Mouse (Mus musculus): ENCODE measurements around the gene Pla2g15. TPM values are rescaled to one million over a fixed set of nuclear protein-coding genes. Genes with fewer than 3 reads are reported as not detected.

Pla2g15 gene
- polyA plus RNA-seq, 1 experiment from 2014 or later: 15.8 TPM

Other genes starting within 250 kb of the Pla2g15 start
- gene Pskh1, start 250.0 kb upstream of the Pla2g15 start, polyA plus RNA-seq (2016; fragmentation: Nextera tagmentation; extraction: Ambion mirVana): 18.0 and 18.3 TPM in 2 replicates
- 2.4 and 3.0 TPM in 2 replicates for gene Ctrl, start 216.5 kb upstream of the Pla2g15 start, polyA plus RNA-seq (2016; fragmentation: Nextera tagmentation; extraction: Ambion mirVana)
- 18.9 and 22.8 TPM in 2 replicates for gene Psmb10, start 212.0 kb upstream of the Pla2g15 start, polyA plus RNA-seq (2016; fragmentation: Nextera tagmentation; extraction: Ambion mirVana)
- gene Lcat, start 207.0 kb upstream of the Pla2g15 start, polyA plus RNA-seq (2016; fragmentation: Nextera tagmentation; extraction: Ambion mirVana): 0.54 and 0.56 TPM in 2 replicates
- gene Slc12a4, start 184.3 kb upstream of the Pla2g15 start, polyA plus RNA-seq (2016; fragmentation: Nextera tagmentation; extraction: Ambion mirVana): 12.0 and 13.0 TPM in 2 replicates
- gene Dpep3, start 171.0 kb upstream of the Pla2g15 start, polyA plus RNA-seq (2016; fragmentation: Nextera tagmentation; extraction: Ambion mirVana): not detected in 2 replicates
- 15.4 and 18.4 TPM in 2 replicates for gene Dus2, start 159.1 kb upstream of the Pla2g15 start, polyA plus RNA-seq (2016; fragmentation: Nextera tagmentation; extraction: Ambion mirVana)
- gene Dpep2nb, start 144.4 kb upstream of the Pla2g15 start, polyA plus RNA-seq (2016; fragmentation: Nextera tagmentation; extraction: Ambion mirVana): not detected in 2 replicates
- 19.5 and 20.1 TPM in 2 replicates for gene Ddx28, start 138.5 kb upstream of the Pla2g15 start, polyA plus RNA-seq (2016; fragmentation: Nextera tagmentation; extraction: Ambion mirVana)
- gene Nfatc3, start 91.6 kb upstream of the Pla2g15 start, polyA plus RNA-seq (2016; fragmentation: Nextera tagmentation; extraction: Ambion mirVana): 4.9 and 6.6 TPM in 2 replicates
- 1.9 TPM in 2 replicates for gene Esrp2, start 13.4 kb upstream of the Pla2g15 start, polyA plus RNA-seq (2016; fragmentation: Nextera tagmentation; extraction: Ambion mirVana)
- gene Slc7a6, start 18.5 kb downstream of the Pla2g15 start, polyA plus RNA-seq (2016; fragmentation: Nextera tagmentation; extraction: Ambion mirVana): 72.9 and 79.8 TPM in 2 replicates
- gene Slc7a6os, start 60.5 kb downstream of the Pla2g15 start, polyA plus RNA-seq (2016; fragmentation: Nextera tagmentation; extraction: Ambion mirVana): 33.3 and 37.0 TPM in 2 replicates
- 58.7 and 59.2 TPM in 2 replicates for gene Prmt7, start 60.5 kb downstream of the Pla2g15 start, polyA plus RNA-seq (2016; fragmentation: Nextera tagmentation; extraction: Ambion mirVana)
- gene Smpd3, start 187.6 kb downstream of the Pla2g15 start, polyA plus RNA-seq (2016; fragmentation: Nextera tagmentation; extraction: Ambion mirVana): 24.4 and 30.0 TPM in 2 replicates

Data from forebrain, embryonic 12.5 days (tissue).